Mouse (Mus musculus): ENCODE data around the gene Lamb1.

Lamb1 gene

GRCm38 (mm10) chr12:31252259-31252658, 12.8 kb upstream of the Lamb1 start:
- no peak for DNase-seq (ENCODE audit: low spot score in 2 of 2)

DNA sequence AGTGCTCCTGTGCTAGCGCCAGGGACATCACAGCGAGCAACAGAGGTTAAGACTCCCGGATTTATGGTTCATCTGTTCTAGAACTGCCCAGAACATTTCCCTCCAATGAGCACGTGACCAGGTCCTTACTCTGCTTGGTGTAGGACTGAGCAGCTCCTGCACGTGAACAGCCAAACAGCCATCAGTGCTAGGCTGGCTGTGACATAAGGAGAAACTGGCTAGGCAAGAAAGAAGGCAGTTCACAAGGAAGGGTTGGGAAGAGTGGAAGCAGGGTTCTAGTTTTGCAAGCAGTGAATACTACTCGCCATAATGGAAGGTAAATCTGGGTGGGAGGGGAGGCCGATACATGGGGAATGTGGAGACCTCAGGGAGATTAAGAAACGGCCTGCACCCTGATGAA, 10.1 kb upstream of the Lamb1 start:
- DNase-seq (ENCODE audit: low spot score in 2 of 2): no peak

DNA sequence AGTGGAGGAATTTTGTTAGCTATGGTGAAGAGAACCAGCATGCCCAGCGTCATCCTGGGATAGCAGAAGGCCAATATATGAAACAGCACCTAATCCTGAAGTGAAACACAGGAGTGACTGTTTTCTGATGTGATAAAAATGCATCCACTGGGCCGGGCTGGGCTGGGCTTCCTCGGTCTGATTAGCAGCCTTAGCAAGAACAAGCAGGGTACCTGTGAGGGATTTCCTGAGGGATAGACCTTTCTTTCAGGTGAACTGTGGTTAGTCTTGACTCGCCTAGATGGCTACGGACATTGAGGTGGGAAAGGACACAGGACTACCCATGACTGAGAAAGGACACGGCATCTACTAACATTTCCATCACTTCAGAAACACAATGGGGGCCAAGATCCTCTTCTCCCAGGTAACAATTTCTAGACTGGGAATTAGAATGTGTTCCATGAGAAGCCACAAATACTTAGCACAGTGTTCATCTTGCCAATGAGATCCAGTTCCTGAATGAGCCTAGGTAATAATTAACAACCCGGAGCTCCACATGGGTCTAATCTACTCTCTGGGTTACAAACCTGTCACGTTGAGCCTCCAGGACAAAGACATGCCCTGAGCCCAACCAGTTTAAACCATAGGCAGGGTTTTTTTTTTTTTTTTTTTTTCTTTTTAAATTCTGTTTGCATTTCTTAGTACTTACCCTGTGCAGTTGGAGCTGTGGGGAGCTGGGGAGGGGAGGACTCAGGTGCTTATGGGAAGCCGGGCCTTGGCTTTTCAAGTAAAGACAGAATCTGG, 8.7 kb upstream of the Lamb1 start:
- DNase-seq (ENCODE audit: low spot score in 2 of 2): no peak

DNA sequence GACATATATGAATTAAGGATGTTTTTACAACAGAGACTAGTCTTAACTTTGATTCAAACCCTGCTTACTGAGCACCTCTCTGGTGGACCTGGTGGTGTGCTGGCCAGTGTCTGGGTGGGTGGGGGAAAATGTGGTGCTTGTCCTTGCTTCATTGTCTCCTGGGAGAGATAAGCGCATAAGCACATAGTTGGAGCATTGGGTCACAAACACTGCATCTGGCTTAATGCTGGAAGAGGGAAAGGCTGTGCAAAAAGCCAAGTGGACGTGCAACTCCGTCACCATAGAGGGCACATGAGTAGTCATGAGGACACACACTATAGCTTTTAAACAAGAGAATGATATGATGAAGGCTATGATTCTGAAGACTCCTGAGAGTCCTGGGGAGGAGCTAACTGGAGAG, 3.2 kb upstream of the Lamb1 start:
- no peak for DNase-seq (ENCODE audit: low spot score in 2 of 2)

DNA sequence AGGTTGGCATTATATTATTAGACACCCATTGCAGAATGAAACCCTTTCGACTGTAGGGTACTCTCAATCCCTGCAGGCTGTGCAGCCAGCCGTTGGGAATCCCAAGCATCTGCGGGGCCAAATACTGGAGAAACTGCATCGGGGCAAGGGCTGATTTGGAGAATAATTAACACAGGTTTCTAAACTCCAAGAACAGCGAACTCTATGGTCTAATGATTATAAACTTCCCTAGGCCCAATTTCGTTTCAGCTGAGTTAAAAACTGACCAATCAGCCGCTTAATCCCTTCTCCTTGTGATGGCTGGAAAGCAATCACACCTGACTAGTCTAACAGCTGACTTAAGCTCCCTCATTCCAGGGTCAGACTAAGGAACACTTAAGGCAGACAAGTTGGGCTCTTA, 1.1 kb upstream of the Lamb1 start:
- DNase-seq (ENCODE audit: low spot score in 2 of 2): no peak

DNA sequence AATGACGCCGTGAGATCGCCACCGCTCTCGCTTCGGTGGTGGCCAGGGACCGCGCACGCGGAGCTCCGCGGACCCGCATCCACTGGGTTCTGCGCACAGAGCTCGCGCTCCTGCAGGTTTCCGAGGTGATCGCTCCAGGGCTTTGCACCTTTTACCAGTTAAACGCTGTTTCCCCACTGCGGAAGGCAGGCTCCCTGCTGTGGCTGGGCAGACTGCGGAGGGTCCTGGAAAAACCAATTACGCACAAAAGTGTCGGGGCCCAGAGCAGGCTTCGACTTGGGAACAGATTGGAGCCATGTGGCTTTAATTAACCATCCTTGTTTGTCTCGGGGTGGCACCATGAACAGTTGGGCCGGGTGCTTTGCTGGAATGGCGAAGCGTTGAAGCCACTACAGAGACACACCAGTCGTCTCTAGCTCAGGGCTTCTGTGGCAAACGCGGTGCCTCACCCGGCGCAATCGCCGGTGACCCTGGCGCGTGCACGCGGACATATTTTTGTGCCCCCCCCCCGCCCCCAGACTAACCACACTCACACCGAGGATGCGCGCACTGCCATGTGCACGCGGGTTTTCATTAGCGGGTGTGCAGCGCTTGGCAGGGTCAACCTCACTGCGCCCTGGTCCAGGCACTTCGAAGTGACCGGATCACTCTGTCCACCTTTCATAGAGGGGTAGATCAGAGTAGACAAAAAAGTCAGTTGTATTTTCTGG, 843 bp downstream of the Lamb1 start:
- peak in 1 of 2 experiments; percentile 24 for DNase-seq (ENCODE audit: low spot score in 2 of 2)

- DNase-seq (ENCODE audit: low spot score in 2 of 2): no peak
These were observed 1.7 kb downstream of the Lamb1 start for GRCm38 (mm10) chr12:31266686-31267085.

DNA sequence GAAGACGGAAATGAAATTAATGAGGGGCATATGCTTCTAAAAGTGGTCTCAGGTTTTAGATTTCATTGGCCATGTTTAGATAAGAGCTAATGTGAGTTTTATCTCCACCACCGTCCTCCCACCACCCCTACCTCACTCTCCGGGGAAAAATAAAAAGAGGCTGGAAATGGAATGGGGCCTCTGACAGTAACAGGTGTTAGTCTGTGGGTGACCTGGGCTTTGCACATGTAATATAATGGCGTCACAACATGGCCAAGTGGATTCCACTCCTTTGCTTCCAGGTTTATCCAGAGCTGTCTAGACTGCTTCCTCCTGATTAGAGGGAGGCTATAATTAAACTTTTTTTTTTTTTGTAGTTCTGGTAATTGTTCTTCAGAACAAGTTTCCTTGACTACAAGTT, 2.3 kb downstream of the Lamb1 start:
- no peak for DNase-seq (ENCODE audit: low spot score in 2 of 2)

GRCm38 (mm10) chr12:31268315-31268714, 3.3 kb downstream of the Lamb1 start:
- DNase-seq (ENCODE audit: low spot score in 2 of 2): no peak

- no peak for DNase-seq (ENCODE audit: low spot score in 2 of 2)
These were observed 4.1 kb downstream of the Lamb1 start for GRCm38 (mm10) chr12:31269020-31269597.

DNA sequence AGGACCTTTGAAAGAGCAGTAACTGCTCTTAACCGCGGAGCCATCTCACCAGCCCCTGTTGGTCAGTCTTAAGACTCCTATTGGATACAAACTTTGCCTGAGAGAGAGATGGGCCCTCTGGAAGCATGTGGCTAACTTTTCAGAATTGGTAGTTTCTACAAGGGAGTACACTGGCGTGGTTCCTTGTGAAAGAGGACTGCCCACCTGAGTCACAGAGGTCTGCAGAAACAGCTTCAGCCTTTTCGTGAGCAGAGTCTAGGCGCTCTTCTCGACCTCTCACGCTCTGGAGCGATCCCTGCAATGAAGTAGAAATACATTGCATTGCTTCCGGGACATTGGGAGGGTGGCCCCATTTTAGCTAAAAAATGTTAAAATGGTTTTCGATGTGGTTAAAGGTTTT, 5.3 kb downstream of the Lamb1 start:
- no peak for DNase-seq (ENCODE audit: low spot score in 2 of 2)

DNA sequence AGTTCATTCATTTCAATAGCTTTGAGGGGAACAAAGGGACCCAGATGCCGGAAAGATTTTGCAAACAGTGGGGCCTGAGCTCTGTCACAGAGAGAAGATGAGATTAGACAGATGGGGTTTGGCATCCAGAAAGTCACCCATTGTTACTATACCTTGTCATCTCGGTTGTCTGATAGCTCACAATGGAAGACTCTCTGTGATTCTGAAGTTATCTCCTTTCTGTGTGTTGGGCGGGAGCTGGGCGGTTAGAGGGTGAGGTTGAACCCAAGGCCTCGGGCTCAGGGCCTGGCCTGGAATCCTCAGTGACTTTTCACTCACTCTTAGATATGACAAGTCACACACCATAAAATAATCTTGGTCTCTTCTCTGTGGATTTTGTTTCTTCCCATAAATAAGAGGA, 5.7 kb downstream of the Lamb1 start:
- DNase-seq (ENCODE audit: low spot score in 2 of 2): no peak

DNA sequence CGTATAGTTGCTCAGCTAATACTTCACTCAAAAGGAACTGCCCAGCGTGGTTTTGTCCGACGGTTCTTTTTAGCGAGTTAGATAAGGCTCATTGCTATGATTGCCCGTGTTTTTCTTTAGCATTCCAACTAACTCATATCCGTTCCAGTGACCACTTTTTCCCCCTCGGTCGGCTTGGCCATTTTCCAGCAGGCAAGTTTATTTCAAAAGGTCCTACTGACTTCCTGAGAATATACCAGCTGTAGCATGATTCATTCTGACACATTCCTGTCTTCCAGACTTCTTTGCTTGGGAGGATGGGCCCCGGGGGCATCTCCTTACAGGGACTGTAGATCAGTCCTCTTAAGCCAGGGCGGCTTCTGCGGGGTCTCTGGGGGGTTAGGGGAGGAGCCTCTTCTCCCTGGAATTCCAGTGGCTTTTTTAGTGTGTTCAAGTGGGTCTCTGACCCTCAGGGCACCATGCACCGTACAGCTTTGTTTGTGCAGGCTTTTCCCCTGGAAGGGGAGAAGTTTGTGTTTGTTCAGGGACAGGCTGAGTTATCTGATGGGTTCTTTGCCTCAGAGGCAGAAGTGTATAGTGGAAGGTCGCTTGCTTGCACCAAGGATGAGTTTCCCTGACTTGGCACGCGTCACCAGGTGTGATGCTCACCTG, 6.5 kb downstream of the Lamb1 start:
- no peak for DNase-seq (ENCODE audit: low spot score in 2 of 2)

DNA sequence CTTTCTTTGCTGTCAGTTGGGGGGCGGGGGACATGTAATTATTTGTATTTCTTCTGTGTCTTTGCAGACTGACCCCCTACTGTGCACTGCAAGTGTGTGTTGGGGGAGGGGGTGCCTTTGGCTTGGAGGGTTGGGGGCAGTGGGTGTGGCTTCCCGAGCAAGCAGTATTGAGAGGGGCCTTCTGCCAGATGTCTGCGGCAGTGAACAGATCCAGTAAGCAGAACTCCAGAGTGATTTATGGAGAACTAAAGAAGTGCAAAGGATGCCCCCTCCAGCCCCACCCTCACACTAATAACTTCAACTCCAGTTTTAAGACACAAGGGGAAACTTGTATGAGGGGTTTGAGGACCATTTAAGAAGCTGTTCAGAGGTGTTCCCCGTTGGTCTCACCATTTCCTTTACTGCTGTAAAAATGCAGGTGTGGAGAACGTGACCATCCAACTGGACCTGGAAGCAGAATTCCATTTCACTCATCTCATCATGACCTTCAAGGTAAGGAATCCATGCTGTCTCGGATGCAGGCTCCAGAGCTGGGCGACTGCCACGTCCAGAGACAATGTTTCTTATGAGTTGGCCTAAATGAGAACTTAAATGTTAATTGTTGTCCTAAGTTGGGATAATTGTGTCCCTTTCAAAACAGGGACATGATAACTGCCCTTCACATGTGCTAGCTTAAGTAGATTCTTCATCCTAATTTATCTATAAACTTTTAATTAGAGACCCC, 7.1 kb downstream of the Lamb1 start:
- no peak for DNase-seq (ENCODE audit: low spot score in 2 of 2)

DNA sequence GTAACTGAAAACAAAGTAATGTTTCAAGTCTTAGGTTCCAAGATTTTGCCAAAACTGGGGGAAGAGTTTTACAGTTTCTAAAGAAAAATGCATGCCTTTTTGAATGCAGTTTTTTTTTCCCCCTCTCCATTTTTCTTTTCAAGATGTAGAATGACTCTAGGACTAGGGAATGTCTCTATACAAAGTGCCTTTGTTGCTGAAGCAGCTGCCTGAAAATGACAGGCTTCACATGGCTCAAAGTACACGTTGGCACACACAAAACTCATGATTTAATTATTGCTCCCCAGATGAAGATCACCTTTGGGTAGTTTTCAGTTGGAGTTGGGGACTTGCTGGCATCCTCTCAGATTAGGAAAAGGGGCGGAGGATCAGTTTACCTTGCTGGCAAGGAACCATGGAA, 7.8 kb downstream of the Lamb1 start:
- DNase-seq (ENCODE audit: low spot score in 2 of 2): no peak

GRCm38 (mm10) chr12:31273646-31274045, 8.6 kb downstream of the Lamb1 start:
- no peak for DNase-seq (ENCODE audit: low spot score in 2 of 2)

DNA sequence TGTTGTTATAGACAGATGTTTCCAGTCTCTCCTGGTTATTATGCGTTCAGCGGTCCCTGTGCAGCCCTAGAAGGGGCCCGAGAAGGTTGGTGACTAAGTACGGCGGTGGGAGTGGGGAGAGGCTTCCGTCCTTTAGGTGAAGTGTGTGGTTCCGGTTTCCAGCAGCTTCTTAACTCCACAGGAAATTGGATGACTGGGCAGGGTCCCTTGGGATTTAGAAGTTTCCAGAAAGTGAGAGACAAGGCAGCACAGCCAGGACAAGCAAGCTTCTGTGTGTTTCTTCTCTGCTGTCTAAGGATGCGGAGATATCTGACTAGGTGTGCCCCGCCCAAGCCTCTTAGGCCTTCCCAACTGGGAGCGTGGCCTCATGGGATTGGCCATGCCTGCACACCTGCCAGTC, 10.4 kb downstream of the Lamb1 start:
- no peak for DNase-seq (ENCODE audit: low spot score in 2 of 2)

DNA sequence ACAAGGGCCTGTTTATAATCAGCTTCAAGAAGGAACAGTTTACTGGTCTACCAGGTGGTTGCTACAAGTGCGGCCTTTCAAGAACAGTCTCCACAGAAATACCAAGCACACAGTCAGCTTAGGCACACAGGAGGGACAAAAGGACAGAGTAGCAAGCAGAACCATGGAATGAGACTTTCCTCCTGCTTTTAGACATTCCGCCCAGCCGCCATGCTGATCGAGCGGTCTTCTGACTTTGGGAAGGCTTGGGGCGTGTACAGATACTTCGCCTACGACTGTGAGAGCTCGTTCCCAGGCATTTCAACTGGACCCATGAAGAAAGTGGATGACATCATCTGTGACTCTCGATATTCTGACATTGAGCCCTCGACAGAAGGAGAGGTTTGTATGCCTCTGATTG, 13.2 kb downstream of the Lamb1 start:
- DNase-seq (ENCODE audit: low spot score in 2 of 2): no peak

DNA sequence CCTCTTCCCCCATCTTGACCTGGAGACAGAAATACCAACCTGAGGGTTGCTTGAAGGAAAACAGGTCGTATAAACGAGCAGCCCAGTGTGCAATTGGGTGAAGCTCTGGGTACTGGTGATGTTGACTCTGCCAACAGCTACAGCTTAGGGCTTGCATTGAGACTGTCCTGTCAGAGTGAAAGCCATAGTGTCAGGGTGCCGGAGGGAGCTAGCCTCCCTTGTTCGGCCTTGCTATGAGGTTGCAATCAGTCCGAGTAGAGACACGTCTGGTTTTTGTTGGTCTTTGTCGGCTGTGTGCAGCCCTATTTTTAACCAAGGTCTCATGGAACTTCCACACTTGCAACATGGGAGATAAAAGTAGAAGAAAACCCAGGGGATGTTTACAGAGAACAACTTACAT, 15.3 kb downstream of the Lamb1 start:
- no peak for DNase-seq (ENCODE audit: low spot score in 2 of 2)

DNA sequence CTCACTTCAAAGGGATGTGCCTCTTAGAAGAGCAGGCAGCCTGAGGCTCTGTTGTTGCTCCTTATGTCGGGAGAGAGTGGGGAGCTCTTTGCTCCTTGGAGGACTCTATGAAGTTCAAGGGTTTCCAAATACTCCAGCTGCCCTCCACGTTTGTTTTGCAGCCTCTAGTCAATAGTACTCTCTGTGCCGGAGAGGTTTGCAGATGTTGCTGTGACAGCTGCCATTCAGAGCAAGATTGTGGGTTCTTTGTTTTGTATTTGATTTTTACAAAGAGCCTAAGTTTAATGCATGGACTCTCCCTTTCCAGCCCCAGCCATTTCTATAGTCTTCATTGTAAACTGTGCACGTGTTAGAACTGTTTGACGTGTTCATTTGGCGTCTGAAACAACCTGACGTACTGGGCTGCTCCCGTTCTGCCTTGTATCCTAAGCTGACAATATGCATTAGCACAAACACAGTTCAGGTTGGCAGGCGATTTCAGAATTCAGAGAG, 16.1 kb downstream of the Lamb1 start:
- no peak for DNase-seq (ENCODE audit: low spot score in 2 of 2)

GRCm38 (mm10) chr12:31282241-31282640, 17.2 kb downstream of the Lamb1 start:
- DNase-seq (ENCODE audit: low spot score in 2 of 2): no peak

GRCm38 (mm10) chr12:31283131-31283530, 18.1 kb downstream of the Lamb1 start:
- DNase-seq (ENCODE audit: low spot score in 2 of 2): no peak
